Mouse (Mus musculus): Measurements from ENCODE around the gene Gm28539.

Gene Gm28539

DNA sequence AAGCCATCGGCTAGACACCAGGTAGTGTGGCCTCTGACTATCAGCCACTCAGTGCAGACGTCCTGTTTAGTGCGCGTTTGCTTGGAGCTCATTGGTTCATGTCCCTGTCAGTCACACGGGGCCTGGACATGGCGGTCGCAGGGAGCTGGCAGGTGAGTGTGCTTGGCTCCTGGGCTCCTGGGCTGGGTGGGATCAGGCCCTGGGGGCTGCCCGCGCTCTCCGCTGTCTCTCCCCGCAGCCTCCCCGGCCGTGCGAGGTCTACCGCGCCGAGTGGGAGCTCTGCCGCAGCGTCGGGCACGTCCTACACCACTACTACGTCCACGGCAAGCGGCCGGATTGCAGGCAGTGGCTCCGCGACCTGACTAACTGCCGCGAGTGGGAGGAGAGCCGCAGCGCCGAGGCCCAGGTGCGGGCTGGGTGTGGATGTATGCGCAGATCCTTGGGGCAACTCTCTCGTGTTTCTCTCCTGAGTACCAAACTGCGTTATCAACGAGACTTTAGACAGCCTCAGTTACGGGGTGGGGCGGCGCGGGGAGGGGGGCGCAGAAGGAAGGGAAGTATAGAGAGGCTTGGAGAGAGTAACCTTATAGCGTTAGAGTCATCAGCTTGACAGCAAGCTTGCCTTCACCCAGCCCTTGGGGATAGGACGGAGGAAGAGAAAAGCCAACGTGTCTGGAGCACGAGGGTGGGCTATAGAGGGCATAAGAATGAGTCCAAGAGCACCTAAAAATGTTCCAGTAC lies at the start of gene Gm28539, which contains the start of gene 2510002D24Rik:
TSS of gene Gm28539 (plus strand) at position 117 of the 741 bp plus-strand sequence.
TSS of gene 2510002D24Rik (plus strand) at position 111 of the 741 bp plus-strand sequence.
- in situ Hi-C loops (cut with MseI, MboI): no loop called here

GRCm38 (mm10) chr16:18786652-18787051 lies 49.7 kb upstream of the Gm28539 start:
- in situ Hi-C loops (cut with MseI, MboI): no loop called here

- in situ Hi-C loops (cut with MseI, MboI): no loop called here
Measured at GRCm38 (mm10) chr16:18788627-18789406, 47.6 kb upstream of the Gm28539 start.

DNA sequence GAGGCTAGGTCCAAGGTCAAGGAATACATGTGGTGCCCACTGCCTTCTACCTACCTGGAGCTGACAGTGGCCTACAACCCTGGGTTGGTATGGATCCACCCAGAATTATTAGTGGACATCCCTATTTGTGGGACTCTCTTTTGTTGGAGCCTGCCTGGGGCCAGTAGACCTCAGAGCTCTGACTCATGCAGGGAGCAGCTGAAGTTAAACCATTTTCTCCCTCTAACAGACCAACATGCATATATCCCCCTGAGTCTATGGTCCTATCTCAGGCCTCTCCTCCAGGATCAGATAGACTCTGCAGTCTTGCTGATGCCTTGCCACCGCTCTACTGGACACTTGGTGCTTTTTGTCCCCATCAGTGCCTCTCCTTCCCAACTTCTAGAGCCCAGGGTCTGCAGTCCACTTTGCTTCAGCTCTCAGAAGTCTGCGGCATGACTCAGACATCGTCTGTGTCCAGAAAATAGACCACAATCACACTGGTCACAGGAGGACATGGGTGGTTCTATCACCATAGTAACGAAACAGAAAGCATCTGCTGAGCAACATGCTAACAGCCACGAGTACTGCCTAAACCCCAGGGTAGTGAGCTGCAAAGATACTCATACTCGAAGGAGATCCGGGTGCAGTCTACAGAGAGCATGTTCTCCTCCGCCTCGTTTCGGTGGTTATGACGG lies 41.0 kb upstream of the Gm28539 start:
- in situ Hi-C loops (cut with MseI, MboI): loop anchor here in 1 of 2 experiments (5.0 kb wide), 1 partner anchor 98 kb away; no protein-coding TSS in a partner anchor

DNA sequence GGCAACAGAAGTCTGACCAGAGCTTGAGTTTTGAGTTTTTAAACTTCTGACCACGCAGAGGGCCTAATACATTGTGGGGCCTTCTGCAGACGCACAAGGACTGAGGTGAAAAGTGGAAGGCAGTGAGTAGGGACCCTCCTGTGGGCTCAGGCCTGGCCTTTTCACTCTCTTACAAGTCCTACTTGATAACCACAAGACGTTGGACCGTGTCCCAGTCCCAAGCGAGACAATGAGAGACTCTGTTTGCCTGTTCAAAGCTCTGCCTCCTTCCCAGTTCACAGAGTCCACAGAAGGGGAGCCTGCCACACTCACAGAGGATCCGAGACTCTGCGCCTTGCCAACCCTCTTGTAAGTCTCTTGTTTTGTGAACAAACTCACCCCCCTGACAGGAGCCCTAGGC lies 39.7 kb upstream of the Gm28539 start:
- in situ Hi-C loops (cut with MseI, MboI): loop anchor here in 1 of 2 experiments (5.0 kb wide), 1 partner anchor 99 kb away; no protein-coding TSS in a partner anchor

- in situ Hi-C loops (cut with MseI, MboI): loop anchor here in 1 of 2 experiments (5.0 kb wide), 1 partner anchor 101 kb away; no protein-coding TSS in a partner anchor
Measured at GRCm38 (mm10) chr16:18798151-18798550, 38.2 kb upstream of the Gm28539 start.

GRCm38 (mm10) chr16:18798841-18799240 lies 37.5 kb upstream of the Gm28539 start:
- in situ Hi-C loops (cut with MseI, MboI): loop anchor here in 1 of 2 experiments (5.0 kb wide), 1 partner anchor 102 kb away; no protein-coding TSS in a partner anchor

DNA sequence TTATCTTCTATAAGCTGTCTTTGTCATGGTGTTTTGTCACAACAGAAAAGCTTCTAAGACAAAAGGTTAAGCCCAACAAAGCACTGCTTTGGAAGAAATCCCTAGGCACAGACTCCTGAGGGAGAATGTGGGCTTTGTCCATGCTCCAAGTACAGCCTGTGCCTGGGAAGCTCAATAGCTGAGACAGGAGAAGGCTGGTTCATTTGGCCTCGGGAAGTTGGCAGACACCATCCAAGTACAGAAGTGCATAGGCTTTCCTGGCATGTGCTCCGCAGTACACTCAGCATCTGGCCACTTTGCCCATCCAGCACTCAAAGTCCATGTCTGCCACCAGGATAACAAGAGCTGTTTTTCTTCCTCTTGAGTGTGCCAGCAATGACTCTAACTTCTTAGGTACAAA lies 30.6 kb upstream of the Gm28539 start:
- in situ Hi-C loops (cut with MseI, MboI): no loop called here

GRCm38 (mm10) chr16:18809001-18809400 lies 27.4 kb upstream of the Gm28539 start:
- in situ Hi-C loops (cut with MseI, MboI): no loop called here

GRCm38 (mm10) chr16:18811032-18811431 lies 25.4 kb upstream of the Gm28539 start:
- in situ Hi-C loops (cut with MseI, MboI): no loop called here

DNA sequence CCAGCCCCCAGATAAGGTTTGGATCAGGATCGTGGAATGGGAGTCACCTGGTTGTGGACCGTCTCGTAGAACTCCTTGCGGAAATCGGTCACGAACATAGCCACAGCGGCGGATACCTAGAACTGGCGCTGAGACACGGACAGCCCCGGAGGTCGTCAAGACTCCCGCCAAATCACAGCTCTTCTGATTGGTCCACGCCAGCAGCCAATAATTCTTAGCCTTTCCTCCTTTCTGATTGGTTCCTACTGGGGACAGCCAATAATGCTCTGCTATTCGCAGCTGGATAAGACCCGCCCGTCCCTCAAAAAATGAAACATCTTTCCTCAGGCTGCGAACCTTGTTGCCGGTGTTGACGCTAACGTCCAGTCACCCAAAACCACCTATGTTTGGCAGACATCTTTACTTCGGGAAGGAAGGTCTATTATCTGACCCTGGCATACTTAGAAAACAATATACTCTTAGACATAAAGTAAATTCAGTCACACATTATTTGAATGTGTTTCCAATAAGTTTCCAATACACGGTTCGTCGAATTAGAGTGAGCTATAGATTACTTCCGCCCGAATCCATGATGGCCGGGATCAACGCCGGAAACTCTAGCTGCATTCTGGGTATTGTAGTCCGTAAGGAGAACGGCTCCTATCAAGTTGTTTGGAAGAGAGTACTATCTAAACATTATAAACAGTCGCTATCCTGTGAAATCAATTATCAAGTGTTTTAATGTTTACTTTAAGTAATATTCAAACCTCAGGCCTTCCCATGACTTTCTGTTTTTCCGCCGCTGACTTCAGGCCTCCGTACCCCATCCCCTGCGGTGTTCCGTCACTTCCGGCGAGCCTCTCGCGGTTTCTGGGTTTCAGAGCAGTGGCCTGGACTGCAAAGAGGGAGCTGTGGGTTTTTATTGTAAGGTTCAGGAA lies 24.7 kb upstream of the Gm28539 start, which contains the start of the genes Ufd1 and Cdc45:
TSS of gene Ufd1 (plus strand) at position 312 of the 917 bp plus-strand sequence.
TSS of gene Cdc45 (minus strand) at position 520 of the 917 bp plus-strand sequence.
- in situ Hi-C loops (cut with MseI, MboI): no loop called here

DNA sequence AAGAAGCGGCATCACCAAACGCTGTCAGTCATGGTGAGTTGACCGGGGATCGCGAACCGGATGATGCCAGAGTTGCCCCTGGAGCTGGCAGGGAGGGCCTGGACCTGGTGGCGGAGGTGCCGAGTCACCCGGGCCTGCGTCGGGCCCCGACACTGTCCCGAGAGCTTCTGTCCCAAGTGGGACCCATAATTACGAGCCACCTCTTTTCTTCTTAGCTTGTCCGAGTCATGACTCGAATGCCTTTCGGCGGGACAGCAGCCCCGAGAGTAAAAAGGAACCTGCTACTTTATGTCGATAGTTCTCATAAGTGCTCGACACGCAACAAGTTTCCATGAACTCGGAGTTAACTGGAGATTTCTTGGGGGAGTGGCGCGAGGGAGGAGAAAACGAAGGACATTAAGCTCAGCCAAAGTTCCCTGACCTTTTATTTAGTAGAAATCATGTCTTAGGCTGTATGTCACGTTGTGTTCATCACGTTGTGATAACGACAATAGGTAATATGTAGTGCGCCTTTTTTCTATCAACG lies 23.9 kb upstream of the Gm28539 start:
- in situ Hi-C loops (cut with MseI, MboI): no loop called here

GRCm38 (mm10) chr16:18822356-18822755 lies 14.0 kb upstream of the Gm28539 start:
- in situ Hi-C loops (cut with MseI, MboI): no loop called here

DNA sequence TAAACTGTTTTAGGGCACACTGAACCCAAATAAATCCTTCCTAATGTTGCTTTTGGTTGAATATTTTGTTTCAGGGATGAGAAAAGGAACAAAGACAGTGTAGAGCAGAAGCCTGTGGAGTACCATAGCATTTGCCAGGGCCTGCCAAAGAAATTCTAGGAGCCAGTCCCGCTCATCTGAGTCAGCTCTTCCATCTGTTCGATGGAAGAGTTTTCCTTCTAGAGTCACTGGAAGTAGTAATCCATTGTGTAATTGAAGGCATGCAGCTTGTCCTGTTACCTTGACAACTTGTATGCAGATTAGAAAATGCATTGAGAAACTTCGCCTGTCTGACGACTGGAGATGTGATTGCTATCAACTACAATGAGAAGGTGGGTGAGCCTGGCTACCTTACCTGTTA lies 13.5 kb upstream of the Gm28539 start:
- in situ Hi-C loops (cut with MseI, MboI): no loop called here

DNA sequence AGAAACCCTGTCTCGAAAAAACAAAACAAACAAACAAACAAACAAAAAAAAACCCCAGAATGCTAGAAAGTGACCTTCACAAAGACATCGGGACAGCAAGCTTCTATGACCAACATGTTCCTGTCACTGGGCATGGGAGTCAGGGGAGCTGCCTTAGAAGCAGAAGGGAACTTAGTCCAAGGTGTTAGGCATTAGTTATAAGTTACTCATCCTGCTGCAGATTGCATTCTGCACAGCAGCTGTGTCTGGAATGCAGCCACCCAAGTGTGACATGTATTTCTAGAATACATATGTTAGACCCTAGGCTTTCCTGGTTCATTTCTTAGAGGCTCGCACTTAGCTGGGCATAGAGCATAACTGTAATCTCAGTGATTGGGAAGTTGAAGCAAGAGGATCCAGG lies 7.8 kb upstream of the Gm28539 start:
- in situ Hi-C loops (cut with MseI, MboI): no loop called here

DNA sequence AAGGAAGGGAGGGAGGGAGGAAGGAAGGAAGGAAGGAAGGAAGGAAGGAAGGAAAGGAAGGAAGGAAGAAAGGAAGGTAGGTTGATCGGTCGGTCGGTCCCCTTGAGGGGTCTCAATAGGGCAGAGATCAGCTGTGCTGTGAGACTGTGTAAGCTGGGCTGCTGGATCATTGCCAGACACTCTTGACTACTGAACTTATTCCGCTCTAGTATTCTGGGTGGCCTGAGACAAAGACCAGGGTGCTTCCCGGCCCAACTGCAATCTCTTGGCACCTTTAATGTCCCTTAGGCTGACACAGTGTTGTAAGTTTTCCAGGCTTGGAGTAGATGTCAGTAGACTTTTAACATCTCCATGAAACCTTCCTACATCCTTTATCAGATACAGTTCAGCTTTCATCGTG lies 7.3 kb upstream of the Gm28539 start:
- in situ Hi-C loops (cut with MseI, MboI): no loop called here

DNA sequence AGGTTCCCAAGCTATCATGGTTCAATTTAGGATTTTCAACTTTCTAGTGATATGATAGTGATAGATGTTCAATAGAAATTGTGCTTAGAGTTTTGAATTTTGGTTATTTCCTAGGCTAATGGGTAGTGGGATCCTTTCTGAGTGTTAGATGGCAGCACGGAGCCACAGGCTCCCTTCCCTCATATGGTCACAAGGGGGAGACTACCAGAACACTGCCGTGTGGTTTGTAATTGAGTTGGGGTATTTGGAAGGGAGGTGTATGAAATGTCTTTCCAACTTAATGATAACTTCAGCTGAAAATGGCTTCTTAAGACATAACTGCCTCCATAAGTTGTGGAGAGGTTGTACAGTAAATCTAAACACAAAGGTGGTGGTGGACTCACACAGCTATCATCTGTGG lies 2.9 kb upstream of the Gm28539 start:
- in situ Hi-C loops (cut with MseI, MboI): no loop called here

DNA sequence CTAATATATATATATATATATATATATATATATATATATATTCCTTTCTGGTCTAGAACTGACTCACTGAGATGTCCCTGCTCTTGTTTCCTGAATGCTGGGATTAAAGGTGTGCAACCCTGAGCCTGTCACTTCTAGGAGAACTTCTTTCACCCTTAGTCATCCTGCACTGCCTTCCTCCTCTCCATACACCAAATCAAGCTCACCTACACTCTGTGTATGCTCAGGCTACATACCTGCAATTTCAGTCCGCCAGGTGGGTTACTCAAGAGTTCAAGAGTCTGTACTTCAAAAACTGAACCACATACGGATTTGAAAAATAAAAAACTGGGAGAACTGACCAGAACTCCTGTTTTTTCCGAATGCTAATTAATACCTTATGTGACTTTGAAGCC lies 314 bp upstream of the Gm28539 start:
- in situ Hi-C loops (cut with MseI, MboI): no loop called here

DNA sequence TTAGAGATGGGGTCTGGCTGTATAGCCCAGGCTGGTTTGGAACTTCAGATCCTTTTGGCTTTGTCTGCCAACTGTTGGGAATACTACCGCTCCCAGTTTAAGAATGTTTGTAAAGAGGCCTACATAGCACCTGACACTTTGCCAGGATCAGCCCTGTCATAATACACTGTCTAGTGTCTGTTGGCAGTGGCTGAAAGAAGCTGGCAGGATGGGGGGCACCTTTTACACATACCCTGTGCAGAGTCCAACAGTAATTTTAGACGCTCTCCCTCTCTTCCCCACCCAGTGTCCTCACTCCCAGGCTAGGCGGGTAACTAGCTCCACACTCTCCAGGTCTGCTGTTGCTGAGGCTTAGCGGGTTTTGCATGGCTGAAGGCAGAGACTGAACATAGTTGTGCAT lies 2.0 kb downstream of the Gm28539 start:
- in situ Hi-C loops (cut with MseI, MboI): no loop called here

DNA sequence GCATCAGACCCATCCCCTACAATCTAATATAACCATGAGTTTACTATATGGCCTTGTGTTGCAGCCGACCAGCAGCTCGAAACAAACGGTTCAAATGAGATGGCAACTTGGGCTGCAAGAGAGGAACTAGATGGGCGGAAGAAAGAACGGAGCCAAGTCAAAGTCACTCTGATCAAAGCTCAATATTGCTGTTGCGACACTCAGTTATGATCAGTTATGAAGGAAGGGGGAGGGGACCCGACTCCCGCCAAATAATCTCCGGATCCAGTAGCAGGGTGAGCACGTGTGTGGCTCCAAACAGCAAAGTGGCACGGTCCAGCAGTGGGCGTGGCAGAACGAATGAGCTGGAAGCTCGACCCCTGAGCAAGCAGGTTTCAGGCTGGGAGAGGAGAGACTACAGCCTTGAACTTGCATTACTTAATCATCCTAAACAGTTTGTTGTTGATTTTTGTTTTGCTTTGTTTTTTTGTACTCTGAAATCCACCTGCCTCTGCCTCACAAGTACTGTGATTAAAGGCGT lies 10.0 kb downstream of the Gm28539 start:
- in situ Hi-C loops (cut with MseI, MboI): no loop called here

Data from mouse trophoblast stem cell (cell line).